Mouse (Mus musculus): ENCODE measurements around the gene Entpd3. TPM values are rescaled to one million over a fixed set of nuclear protein-coding genes. Genes with fewer than 3 reads are reported as not detected.

The Entpd3 gene
- polyA plus RNA-seq, 1 experiment from 2014 or later, result not detected

- Histone ChIP-seq H3K4me3 (ENCODE audit: control insufficient read depth in 1 of 2, insufficient read depth in 1 of 2, low read depth in 1 of 2, low read length in 2 of 2) (peak overlapping the region; percentile 43), H3K36me3 (ENCODE audit: control insufficient read depth, insufficient read depth, low read length) (no peaks in the 10 kb centered on the region), H3K9ac (ENCODE audit: low read length) (peak overlapping the region; percentile 71), H3K4me2 (ENCODE audit: low read length) (peak overlapping the region; percentile 90), H3K27ac (replicated peaks in 1 of 2; ENCODE audit: control insufficient read depth in 1 of 2, insufficient read depth in 1 of 2, low read depth in 2 of 2, low read length in 2 of 2) (peak overlapping the region; percentile 45 to 64), H3K9me3 (ENCODE audit: control insufficient read depth, low read length) (no peaks in the 10 kb centered on the region), H3K4me1 (ENCODE audit: control insufficient read depth in 2 of 2, insufficient read depth in 2 of 2, low read length in 2 of 2) (peaks cover 5 to 13% of the 10 kb centered on the region in 2 experiments; a peak in 3 of 4 replicates), H3K27me3 (ENCODE audit: control insufficient read depth, insufficient read depth, low read length) (no peaks in the 10 kb centered on the region)
- 11% methylated on average over 28 of the region's 28 CpGs for WGBS
- peak; percentile 71 for ATAC-seq (ENCODE audit: insufficient number of reproducible peaks, insufficient read depth, low FRiP score, low read depth)
Measured at GRCm38 (mm10) chr9:120582619-120583308, 43.1 kb downstream of the Entpd3 start.

- 67% methylated on average over 3 of the region's 3 CpGs for WGBS
Measured at GRCm38 (mm10) chr9:120583314-120583713, 43.7 kb downstream of the Entpd3 start.

GRCm38 (mm10) chr9:120586546-120586945 is 46.9 kb downstream of the Entpd3 start:
- no peak overlapping the region for H3K4me3 ChIP-seq (ENCODE audit: control insufficient read depth in 1 of 2, insufficient read depth in 1 of 2, low read depth in 1 of 2, low read length in 2 of 2)
- H3K9me3 ChIP-seq (ENCODE audit: control insufficient read depth, low read length), result no peaks in the 10 kb centered on the region
- no peak overlapping the region for H3K9ac ChIP-seq (ENCODE audit: low read length)
- H3K27ac ChIP-seq (replicated peaks in 1 of 2; ENCODE audit: control insufficient read depth in 1 of 2, insufficient read depth in 1 of 2, low read depth in 2 of 2, low read length in 2 of 2), result no peak overlapping the region
- WGBS, result 5% methylated on average over 3 of the region's 3 CpGs
- H3K36me3 ChIP-seq (ENCODE audit: control insufficient read depth, insufficient read depth, low read length), result no peaks in the 10 kb centered on the region
- H3K27me3 ChIP-seq (ENCODE audit: control insufficient read depth, insufficient read depth, low read length), result no peaks in the 10 kb centered on the region
- ATAC-seq (ENCODE audit: insufficient number of reproducible peaks, insufficient read depth, low FRiP score, low read depth), result no peak
- H3K4me1 ChIP-seq (ENCODE audit: control insufficient read depth in 2 of 2, insufficient read depth in 2 of 2, low read length in 2 of 2), result peaks cover 4 to 9% of the 10 kb centered on the region in 2 experiments; a peak in 2 of 4 replicates
- H3K4me2 ChIP-seq (ENCODE audit: low read length), result no peak overlapping the region

More at GRCm38 (mm10) chr9:120583314-120583713, 43.7 kb downstream of the Entpd3 start:
- H3K27me3 ChIP-seq (ENCODE audit: control insufficient read depth, insufficient read depth, low read length), result no peaks in the 10 kb centered on the region
- H3K4me2 ChIP-seq (ENCODE audit: low read length), result peak overlapping the region; percentile 90
- peak overlapping the region in 1 of 2 experiments; percentile 43; a peak in 2 of 4 replicates for H3K4me3 ChIP-seq (ENCODE audit: control insufficient read depth in 1 of 2, insufficient read depth in 1 of 2, low read depth in 1 of 2, low read length in 2 of 2)
- H3K4me1 ChIP-seq (ENCODE audit: control insufficient read depth in 2 of 2, insufficient read depth in 2 of 2, low read length in 2 of 2), result peaks cover 4 to 9% of the 10 kb centered on the region in 2 experiments; a peak in 2 of 4 replicates
- H3K36me3 ChIP-seq (ENCODE audit: control insufficient read depth, insufficient read depth, low read length), result no peaks in the 10 kb centered on the region
- no peak overlapping the region for H3K27ac ChIP-seq (replicated peaks in 1 of 2; ENCODE audit: control insufficient read depth in 1 of 2, insufficient read depth in 1 of 2, low read depth in 2 of 2, low read length in 2 of 2)
- H3K9me3 ChIP-seq (ENCODE audit: control insufficient read depth, low read length), result no peaks in the 10 kb centered on the region
- H3K9ac ChIP-seq (ENCODE audit: low read length), result peak overlapping the region; percentile 64; the same call in 1 of the 2 replicates
- no peak for ATAC-seq (ENCODE audit: insufficient number of reproducible peaks, insufficient read depth, low FRiP score, low read depth)

GRCm38 (mm10) chr9:120591490-120591889 is 51.9 kb downstream of the Entpd3 start:
- 2% methylated on average over 9 of the region's 9 CpGs for WGBS
- ATAC-seq (ENCODE audit: insufficient number of reproducible peaks, insufficient read depth, low FRiP score, low read depth), result no peak
- no peaks in the 10 kb centered on the region for H3K9me3 ChIP-seq (ENCODE audit: control insufficient read depth, low read length)
- H3K4me3 ChIP-seq (ENCODE audit: control insufficient read depth in 1 of 2, insufficient read depth in 1 of 2, low read depth in 1 of 2, low read length in 2 of 2), result no peak overlapping the region
- H3K9ac ChIP-seq (ENCODE audit: low read length), result no peak overlapping the region
- no peaks in the 10 kb centered on the region for H3K4me1 ChIP-seq (ENCODE audit: control insufficient read depth in 2 of 2, insufficient read depth in 2 of 2, low read length in 2 of 2)
- no peaks in the 10 kb centered on the region for H3K36me3 ChIP-seq (ENCODE audit: control insufficient read depth, insufficient read depth, low read length)
- 0 out of 2 replicates have a peak overlapping the region, but pooled peaks have one; percentile 18 for H3K4me2 ChIP-seq (ENCODE audit: low read length)
- no peaks in the 10 kb centered on the region for H3K27me3 ChIP-seq (ENCODE audit: control insufficient read depth, insufficient read depth, low read length)
- no peak overlapping the region for H3K27ac ChIP-seq (replicated peaks in 1 of 2; ENCODE audit: control insufficient read depth in 1 of 2, insufficient read depth in 1 of 2, low read depth in 2 of 2, low read length in 2 of 2)

GRCm38 (mm10) chr9:120593383-120594101 is 53.9 kb downstream of the Entpd3 start:
- WGBS, result 64% methylated on average over 9 of the region's 9 CpGs
- H3K27ac ChIP-seq (replicated peaks in 1 of 2; ENCODE audit: control insufficient read depth in 1 of 2, insufficient read depth in 1 of 2, low read depth in 2 of 2, low read length in 2 of 2), result no peak overlapping the region
- H3K27me3 ChIP-seq (ENCODE audit: control insufficient read depth, insufficient read depth, low read length), result no peaks in the 10 kb centered on the region
- no peak overlapping the region for H3K9ac ChIP-seq (ENCODE audit: low read length)
- no peaks in the 10 kb centered on the region for H3K36me3 ChIP-seq (ENCODE audit: control insufficient read depth, insufficient read depth, low read length)
- H3K9me3 ChIP-seq (ENCODE audit: control insufficient read depth, low read length), result no peaks in the 10 kb centered on the region
- no peak overlapping the region for H3K4me2 ChIP-seq (ENCODE audit: low read length)
- ATAC-seq (ENCODE audit: insufficient number of reproducible peaks, insufficient read depth, low FRiP score, low read depth), result no peak
- H3K4me1 ChIP-seq (ENCODE audit: control insufficient read depth in 2 of 2, insufficient read depth in 2 of 2, low read length in 2 of 2), result no peaks in the 10 kb centered on the region
- H3K4me3 ChIP-seq (ENCODE audit: control insufficient read depth in 1 of 2, insufficient read depth in 1 of 2, low read depth in 1 of 2, low read length in 2 of 2), result no peak overlapping the region

- Histone ChIP-seq H3K27me3 (ENCODE audit: control insufficient read depth, insufficient read depth, low read length) (no peaks in the 10 kb centered on the region), H3K27ac (replicated peaks in 1 of 2; ENCODE audit: control insufficient read depth in 1 of 2, insufficient read depth in 1 of 2, low read depth in 2 of 2, low read length in 2 of 2) (no peak overlapping the region), H3K4me2 (ENCODE audit: low read length) (no peak overlapping the region), H3K4me1 (ENCODE audit: control insufficient read depth in 2 of 2, insufficient read depth in 2 of 2, low read length in 2 of 2) (no peaks in the 10 kb centered on the region), H3K4me3 (ENCODE audit: control insufficient read depth in 1 of 2, insufficient read depth in 1 of 2, low read depth in 1 of 2, low read length in 2 of 2) (no peak overlapping the region), H3K36me3 (ENCODE audit: control insufficient read depth, insufficient read depth, low read length) (no peaks in the 10 kb centered on the region), H3K9me3 (ENCODE audit: control insufficient read depth, low read length) (no peaks in the 10 kb centered on the region), H3K9ac (ENCODE audit: low read length) (no peak overlapping the region)
- WGBS, result 77% methylated on average over 6 of the region's 6 CpGs
- ATAC-seq (ENCODE audit: insufficient number of reproducible peaks, insufficient read depth, low FRiP score, low read depth), result no peak
Measured at GRCm38 (mm10) chr9:120594839-120595238, 55.2 kb downstream of the Entpd3 start.

GRCm38 (mm10) chr9:120595306-120595705 is 55.7 kb downstream of the Entpd3 start:
- H3K27ac ChIP-seq (replicated peaks in 1 of 2; ENCODE audit: control insufficient read depth in 1 of 2, insufficient read depth in 1 of 2, low read depth in 2 of 2, low read length in 2 of 2), result no peak overlapping the region

More at GRCm38 (mm10) chr9:120595306-120595705, 55.7 kb downstream of the Entpd3 start:
- WGBS, result 75% methylated on average over 4 of the region's 4 CpGs
- Histone ChIP-seq H3K9ac (ENCODE audit: low read length) (no peak overlapping the region), H3K4me1 (ENCODE audit: control insufficient read depth in 2 of 2, insufficient read depth in 2 of 2, low read length in 2 of 2) (no peaks in the 10 kb centered on the region), H3K4me3 (ENCODE audit: control insufficient read depth in 1 of 2, insufficient read depth in 1 of 2, low read depth in 1 of 2, low read length in 2 of 2) (no peak overlapping the region), H3K4me2 (ENCODE audit: low read length) (no peak overlapping the region), H3K27me3 (ENCODE audit: control insufficient read depth, insufficient read depth, low read length) (no peaks in the 10 kb centered on the region), H3K9me3 (ENCODE audit: control insufficient read depth, low read length) (no peaks in the 10 kb centered on the region), H3K36me3 (ENCODE audit: control insufficient read depth, insufficient read depth, low read length) (no peaks in the 10 kb centered on the region)
- no peak for ATAC-seq (ENCODE audit: insufficient number of reproducible peaks, insufficient read depth, low FRiP score, low read depth)

Measured in heart, embryonic 14.5 days (tissue).